Mouse (Mus musculus): ENCODE measurements at regions not wholly inside any gene's neighbourhood (a gene's known extent, or its start where the extent isn't known, plus 50 kb on each side); places are given as distances from the start of the nearest gene placed in this dataset.

GRCm38 (mm10) chr6:100011520-100012062, 275.7 kb downstream of the Rybp start:
- TF ChIP-seq POLR2A (IDR thresholded peaks at IDR 0.05; ENCODE audit: insufficient read depth, low read depth, low read length) (no peak), CTCF (IDR thresholded peaks at IDR 0.05) (no peak), EP300 (IDR thresholded peaks at IDR 0.05; ENCODE audit: insufficient read depth, low read depth, low read length) (peak; percentile 79; the same call in 1 of the 2 replicates)
